9 mouse cellular contexts compared by ENCODE assay signal in genomic region chr11:82846079-82846436, GRCm38 (mm10). TPM values are rescaled to one million over a fixed set of nuclear protein-coding genes. Genes with fewer than 3 reads are reported as not detected.
DNase-seq lines count a peak whose midpoint lies in the region; ATAC-seq lines count a peak whose summit lies in the region.
"Had no signal": no experiment of that assay in that cellular context is flagged by ENCODE, and none has a peak within 500 bp of the region (broad histone marks: within the 10 kb centered on the region; RNA-seq: fewer than 3 reads in every experiment).

No protein-coding gene starts in this region.

- H3K9me3 ChIP-seq in heart, embryonic 15.5 days (replicated peaks) = no peaks in the 10 kb centered on the region
- H3K9me3 ChIP-seq in embryonic facial prominence, embryonic 12.5 days = no peaks in the 10 kb centered on the region
- H3K9me3 ChIP-seq in limb, embryonic 10.5 days (replicated peaks) = no peaks in the 10 kb centered on the region
- H3K9me3 ChIP-seq in neural tube, embryonic 13.5 days = no peaks in the 10 kb centered on the region

- no peak for ATAC-seq in heart, embryonic 15.5 days (replicated peaks; ENCODE audit: insufficient number of reproducible peaks, insufficient read depth, low FRiP score, low read depth)
- ATAC-seq in embryonic facial prominence, embryonic 12.5 days (ENCODE audit: insufficient number of reproducible peaks, insufficient read depth, low FRiP score, low TSS enrichment) = no peak
- no peak for ATAC-seq in neural tube, embryonic 13.5 days (ENCODE audit: low read depth)

- WGBS in heart, embryonic 15.5 days = 15% methylated on average over 4 of the region's 4 CpGs
- WGBS in embryonic facial prominence, embryonic 12.5 days = 15% methylated on average over 4 of the region's 4 CpGs
- whole genome bisulfite sequencing in limb, embryonic 10.5 days = 23% methylated on average over 4 of the region's 4 CpGs
- WGBS in neural tube, embryonic 13.5 days = 21% methylated on average over 4 of the region's 4 CpGs

- peak overlapping the region; percentile 40 for H3K4me3 ChIP-seq in heart, embryonic 15.5 days
- peak overlapping the region; percentile 10; the same call in 1 of the 2 replicates for H3K4me3 ChIP-seq in embryonic facial prominence, embryonic 12.5 days
- H3K4me3 ChIP-seq in limb, embryonic 10.5 days = 0 out of 2 replicates have a peak overlapping the region, but pooled peaks have one; percentile 13
- 0 out of 2 replicates have a peak overlapping the region, but pooled peaks have one; percentile 6 for H3K4me3 ChIP-seq in neural tube, embryonic 13.5 days

- peak overlapping the region; percentile 68 for H3K4me2 ChIP-seq in heart, embryonic 15.5 days
- peak overlapping the region; percentile 16 for H3K4me2 ChIP-seq in embryonic facial prominence, embryonic 12.5 days (replicated peaks)
- peak overlapping the region; percentile 42 for H3K4me2 ChIP-seq in neural tube, embryonic 13.5 days

- peak overlapping the region; percentile 29 for H3K27ac ChIP-seq in heart, embryonic 15.5 days
- H3K27ac ChIP-seq in embryonic facial prominence, embryonic 12.5 days = peak overlapping the region; percentile 46; the same call in 1 of the 2 replicates
- H3K27ac ChIP-seq in limb, embryonic 10.5 days = peak overlapping the region; percentile 64
- H3K27ac ChIP-seq in neural tube, embryonic 13.5 days (replicated peaks) = peak overlapping the region; percentile 64

- peaks cover 20% of the 10 kb centered on the region for H3K4me1 ChIP-seq in heart, embryonic 15.5 days (replicated peaks)
- H3K4me1 ChIP-seq in embryonic facial prominence, embryonic 12.5 days = peaks cover 14% of the 10 kb centered on the region; the same call in 1 of the 2 replicates
- H3K4me1 ChIP-seq in limb, embryonic 10.5 days = peaks cover 31% of the 10 kb centered on the region
- H3K4me1 ChIP-seq in neural tube, embryonic 13.5 days (replicated peaks) = peaks cover 49% of the 10 kb centered on the region

- H3K9ac ChIP-seq in heart, embryonic 15.5 days = peak overlapping the region; percentile 41
- H3K9ac ChIP-seq in embryonic facial prominence, embryonic 12.5 days = 0 out of 2 replicates have a peak overlapping the region, but pooled peaks have one; percentile 16
- peak overlapping the region; percentile 58 for H3K9ac ChIP-seq in neural tube, embryonic 13.5 days

- H3K36me3 ChIP-seq in heart, embryonic 15.5 days = no peaks in the 10 kb centered on the region
- no peaks in the 10 kb centered on the region for H3K36me3 ChIP-seq in embryonic facial prominence, embryonic 12.5 days
- H3K36me3 ChIP-seq in limb, embryonic 10.5 days = no peaks in the 10 kb centered on the region
- no peaks in the 10 kb centered on the region for H3K36me3 ChIP-seq in neural tube, embryonic 13.5 days

- DNase-seq in heart, adult 9 months (ENCODE audit: low spot score in 2 of 2) = no peak
- no peak for DNase-seq in limb, embryonic 10.5 days (ENCODE audit: low spot score)
- no peak for DNase-seq in layer of hippocampus, postnatal 14 days (ENCODE audit: low spot score in 2 of 2)
- no peak for DNase-seq in cerebellum, adult 9-10 months
- no peak for DNase-seq in layer of hippocampus, postnatal 10 days (ENCODE audit: low spot score in 2 of 2)

- H3K27me3 ChIP-seq in heart, embryonic 15.5 days = no peaks in the 10 kb centered on the region
- H3K27me3 ChIP-seq in embryonic facial prominence, embryonic 12.5 days = no peaks in the 10 kb centered on the region
- peaks cover 11% of the 10 kb centered on the region; the same call in 1 of the 2 replicates for H3K27me3 ChIP-seq in limb, embryonic 10.5 days (ENCODE audit: low read depth, poor library complexity, severe bottlenecking)
- H3K27me3 ChIP-seq in neural tube, embryonic 13.5 days = no peaks in the 10 kb centered on the region
- H3K27me3 ChIP-seq: Patski had no signal

RNA-seq across cellular contexts. Expression of gene Rffl, which starts 25.0 kb away (rescaled TPM):
- 3.8 and 6.5 TPM in 2 replicates for polyA plus RNA-seq in heart, embryonic 15.5 days (2015; fragmentation: Nextera tagmentation; extraction: Ambion mirVana)
- polyA plus RNA-seq in embryonic facial prominence, embryonic 12.5 days (2016; fragmentation: Nextera tagmentation; extraction: Ambion mirVana) = 12.7 and 12.8 TPM in 2 replicates
- 8.6 and 10.6 TPM in 2 replicates for polyA plus RNA-seq in limb, embryonic 10.5 days (2016; fragmentation: Nextera tagmentation; extraction: Ambion mirVana)
- polyA plus RNA-seq in neural tube, embryonic 13.5 days (2015; fragmentation: Nextera tagmentation; extraction: Ambion mirVana) = 4.8 and 6.3 TPM in 2 replicates
- total RNA-seq in layer of hippocampus, postnatal 14 days (2021) = 10 to 100 TPM; 11.0 to 11.7 TPM
- total RNA-seq in layer of hippocampus, postnatal 10 days (2021) = 1 to 10 TPM; 3.8 to 6.3 TPM

RNA-seq across cellular contexts. Expression of gene Rad51d, which starts 44.4 kb away (rescaled TPM):
- 11.9 and 14.1 TPM in 2 replicates for polyA plus RNA-seq in heart, embryonic 15.5 days (2015; fragmentation: Nextera tagmentation; extraction: Ambion mirVana)
- polyA plus RNA-seq in embryonic facial prominence, embryonic 12.5 days (2016; fragmentation: Nextera tagmentation; extraction: Ambion mirVana) = 11.0 and 11.3 TPM in 2 replicates
- 12.8 and 13.7 TPM in 2 replicates for polyA plus RNA-seq in limb, embryonic 10.5 days (2016; fragmentation: Nextera tagmentation; extraction: Ambion mirVana)
- 11.8 and 12.4 TPM in 2 replicates for polyA plus RNA-seq in neural tube, embryonic 13.5 days (2015; fragmentation: Nextera tagmentation; extraction: Ambion mirVana)
- 10 to 100 TPM; 12.5 to 13.2 TPM for total RNA-seq in layer of hippocampus, postnatal 14 days (2021)
- total RNA-seq in layer of hippocampus, postnatal 10 days (2021) = 1 to 10 TPM; 9.7 TPM

RNA-seq across cellular contexts. Expression of gene Fndc8, which starts 45.9 kb away (rescaled TPM):
- polyA plus RNA-seq in heart, embryonic 15.5 days (2015; fragmentation: Nextera tagmentation; extraction: Ambion mirVana) = 0.08 and 0.14 TPM in 2 replicates
- 0.19 and 0.31 TPM in 2 replicates for polyA plus RNA-seq in embryonic facial prominence, embryonic 12.5 days (2016; fragmentation: Nextera tagmentation; extraction: Ambion mirVana)
- 0.18 and 0.35 TPM in 2 replicates for polyA plus RNA-seq in limb, embryonic 10.5 days (2016; fragmentation: Nextera tagmentation; extraction: Ambion mirVana)
- polyA plus RNA-seq in neural tube, embryonic 13.5 days (2015; fragmentation: Nextera tagmentation; extraction: Ambion mirVana) = 0.63 and 0.94 TPM in 2 replicates
- not detected for total RNA-seq in layer of hippocampus, postnatal 14 days (2021)
- total RNA-seq in layer of hippocampus, postnatal 10 days (2021) = not detected

Comparison
In these comparisons a context has a peak if more than half of its experiments do, and no peak if none do; other contexts are left out.
1. H3K4me2 ChIP-seq: peak in every context shown above with its lines; median percentile 68 in heart, embryonic 15.5 days; 42 in neural tube, embryonic 13.5 days; 16 in embryonic facial prominence, embryonic 12.5 days.